Mouse (Mus musculus): ENCODE results near the gene Gatad1.
"Not testable (repeated sequence)": the region's sequence is repeated elsewhere in the genome, so short reads cannot be mapped to it uniquely, and the experiment has no call there.

The Gatad1 gene

DNA sequence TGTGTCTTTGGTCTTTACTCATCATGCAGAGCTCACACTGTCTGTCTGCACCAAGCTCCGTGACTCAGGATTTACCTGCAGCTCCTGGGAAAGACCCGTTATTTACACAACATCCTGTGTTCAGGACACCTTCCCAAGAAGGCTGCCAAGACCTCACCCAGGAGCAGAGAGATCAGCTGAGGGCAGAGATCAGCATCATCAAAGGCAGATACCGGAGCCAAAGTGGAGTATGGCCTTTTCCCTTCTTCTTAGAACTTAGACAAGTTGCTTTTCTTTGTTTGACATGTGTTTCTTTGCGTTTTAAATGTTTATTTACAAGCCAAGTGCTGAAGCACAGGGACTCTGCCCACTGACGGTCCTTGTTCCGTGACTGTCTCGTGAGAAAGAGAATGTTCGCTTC is 21.7 kb downstream of the Gatad1 start:
- in situ Hi-C loops (cut with MboI, MseI) = no loop called here

DNA sequence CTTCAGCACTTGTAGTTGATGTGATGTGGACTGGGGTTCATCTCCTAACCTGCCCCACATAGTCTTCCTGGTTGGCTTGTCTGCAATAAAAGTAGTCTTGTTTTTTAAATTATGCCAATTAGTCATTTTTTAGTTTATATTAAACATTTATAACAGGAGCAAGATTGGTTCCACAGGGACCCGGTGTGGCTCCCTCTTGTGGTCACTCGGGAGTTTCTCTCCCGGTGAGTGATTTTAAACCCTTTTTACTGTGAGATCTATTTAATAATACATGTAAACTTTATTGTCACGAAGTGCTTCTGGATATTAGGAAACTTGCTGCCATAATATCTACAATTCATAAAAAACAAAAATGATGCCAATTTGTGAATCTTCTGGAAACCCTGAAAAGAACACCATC is 23.0 kb downstream of the Gatad1 start:
- in situ Hi-C loops (cut with MboI, MseI) = no loop called here

DNA sequence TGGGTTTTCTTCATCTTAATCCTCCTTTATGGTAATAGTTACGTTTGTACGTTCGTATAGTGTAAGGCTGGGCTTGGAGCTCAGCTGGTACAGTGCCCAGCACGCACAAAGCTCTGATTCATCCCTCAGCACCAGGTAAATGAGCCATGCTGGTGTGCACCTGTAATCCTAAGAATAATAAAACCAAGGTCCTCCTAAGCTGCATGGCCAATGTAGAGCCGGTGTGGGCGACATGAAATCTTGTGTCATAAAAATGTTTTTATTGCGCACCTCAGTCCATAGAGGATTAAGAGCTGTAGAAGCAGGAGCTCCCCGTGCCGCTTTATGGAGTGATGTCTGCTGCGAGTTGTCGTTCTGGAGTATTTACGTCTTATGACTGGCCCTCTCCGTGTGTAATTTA is 23.7 kb downstream of the Gatad1 start:
- in situ Hi-C loops (cut with MboI, MseI) = no loop called here

DNA sequence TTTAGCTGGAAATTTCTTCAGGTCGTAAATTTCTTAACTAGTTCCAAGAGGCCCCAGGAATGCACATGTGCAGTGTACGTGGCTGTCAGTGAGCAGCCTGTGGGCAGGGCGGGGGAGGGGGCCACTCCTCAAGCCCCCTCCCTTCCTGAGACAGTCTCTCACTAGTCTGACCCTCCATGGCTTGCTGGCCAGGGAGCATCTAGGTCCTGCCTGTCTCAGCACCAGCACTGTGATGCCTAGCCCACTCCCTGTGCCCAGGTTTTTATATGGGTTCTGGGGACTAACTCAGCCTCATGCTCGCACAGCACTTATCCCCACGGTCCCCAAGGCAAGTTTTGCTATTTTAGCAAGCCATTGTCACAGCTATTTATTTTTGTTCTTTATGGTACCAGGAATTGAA is 24.7 kb downstream of the Gatad1 start:
- in situ Hi-C loops (cut with MboI, MseI) = no loop called here

DNA sequence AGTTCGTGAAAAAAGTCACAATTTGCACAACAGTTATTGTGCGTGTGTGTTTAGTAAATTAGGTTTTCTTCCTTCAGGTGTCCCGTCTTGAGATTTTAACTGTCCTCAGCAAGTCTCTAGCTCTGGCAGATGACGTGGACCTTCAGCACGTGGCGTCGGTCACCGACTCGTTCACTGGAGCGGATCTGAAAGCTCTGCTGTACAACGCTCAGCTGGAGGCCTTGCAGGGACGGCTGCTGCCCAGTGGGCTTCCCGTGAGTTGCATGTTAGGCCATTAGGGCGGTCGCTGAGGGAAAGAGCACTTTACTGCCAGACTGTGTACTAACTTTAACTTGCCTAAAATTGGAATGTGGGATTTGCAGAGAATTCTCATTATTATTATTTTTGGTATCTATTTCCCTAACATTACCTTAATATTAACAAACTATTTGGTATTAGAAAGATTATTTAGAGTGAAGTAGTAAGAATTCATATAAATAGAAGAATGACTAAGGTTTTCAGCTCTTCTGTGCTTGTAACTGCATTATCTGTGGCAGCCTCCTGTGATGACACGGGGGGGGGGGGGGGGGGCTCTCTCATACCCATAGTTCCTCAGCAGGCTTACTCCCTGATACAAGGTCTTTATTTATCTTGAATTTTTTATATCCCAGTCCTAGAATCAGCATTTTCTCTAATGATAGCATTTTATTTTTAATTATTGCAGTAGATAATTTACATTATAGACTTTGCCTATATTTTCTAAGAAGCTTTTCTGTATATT is 25.3 kb downstream of the Gatad1 start:
- in situ Hi-C loops (cut with MboI, MseI) = no loop called here

DNA sequence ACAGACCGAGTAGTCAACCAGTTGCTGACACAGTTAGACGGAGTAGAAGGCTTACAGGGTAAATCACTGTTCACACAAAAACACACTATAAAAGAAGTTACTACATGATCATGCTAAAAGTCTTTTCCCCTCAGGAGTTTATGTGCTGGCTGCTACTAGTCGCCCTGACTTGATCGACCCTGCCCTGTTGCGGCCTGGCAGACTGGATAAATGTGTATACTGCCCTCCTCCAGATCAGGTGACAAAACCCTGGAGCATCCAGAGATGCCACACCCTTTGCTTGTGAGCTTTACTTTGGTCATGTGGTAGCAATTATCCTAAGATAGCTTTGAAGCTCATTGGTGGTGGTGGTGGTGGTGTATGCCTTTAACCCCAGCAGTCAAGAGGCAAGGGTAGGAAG is 26.9 kb downstream of the Gatad1 start:
- in situ Hi-C loops (cut with MboI, MseI) = no loop called here

DNA sequence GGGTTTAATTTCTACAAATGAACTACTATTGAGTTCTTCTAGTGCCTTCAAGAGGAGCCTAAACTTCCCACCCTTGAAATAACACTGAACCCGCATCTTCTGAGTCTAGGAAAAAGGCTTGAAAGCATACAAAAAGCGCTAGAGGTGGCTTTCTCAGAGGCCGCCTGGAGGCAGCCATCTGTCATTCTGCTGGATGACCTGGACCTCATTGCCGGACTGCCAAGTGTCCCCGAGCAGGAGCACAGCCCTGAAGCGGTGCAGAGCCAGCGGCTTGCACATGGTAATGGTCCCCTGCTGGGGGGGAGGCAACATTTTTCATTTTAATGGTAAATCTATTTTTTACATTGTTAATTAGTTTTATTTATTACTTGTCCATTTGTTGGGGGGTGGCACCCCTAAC is 36.5 kb downstream of the Gatad1 start:
- in situ Hi-C loops (cut with MboI, MseI) = no loop called here

DNA sequence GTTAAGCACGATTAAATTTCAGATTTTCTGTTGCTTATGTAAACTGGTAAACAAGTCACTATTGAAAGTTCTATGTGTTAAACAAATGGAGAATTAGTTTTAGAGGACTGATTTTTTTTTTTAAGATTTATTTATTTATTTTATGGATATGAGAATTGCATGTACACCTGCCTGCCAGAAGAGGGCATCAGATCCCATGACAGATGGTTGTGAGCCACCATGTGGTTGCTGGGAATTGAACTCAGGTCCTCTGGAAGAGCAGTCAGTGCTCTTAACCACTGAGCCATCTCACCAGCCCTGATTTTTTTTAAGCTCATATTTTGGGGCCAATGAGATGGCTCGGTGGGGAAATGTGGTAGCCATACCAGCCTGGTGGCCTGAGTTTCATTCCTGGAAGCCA is 45.1 kb downstream of the Gatad1 start:
- in situ Hi-C loops (cut with MboI, MseI) = not testable (repeated sequence)

DNA sequence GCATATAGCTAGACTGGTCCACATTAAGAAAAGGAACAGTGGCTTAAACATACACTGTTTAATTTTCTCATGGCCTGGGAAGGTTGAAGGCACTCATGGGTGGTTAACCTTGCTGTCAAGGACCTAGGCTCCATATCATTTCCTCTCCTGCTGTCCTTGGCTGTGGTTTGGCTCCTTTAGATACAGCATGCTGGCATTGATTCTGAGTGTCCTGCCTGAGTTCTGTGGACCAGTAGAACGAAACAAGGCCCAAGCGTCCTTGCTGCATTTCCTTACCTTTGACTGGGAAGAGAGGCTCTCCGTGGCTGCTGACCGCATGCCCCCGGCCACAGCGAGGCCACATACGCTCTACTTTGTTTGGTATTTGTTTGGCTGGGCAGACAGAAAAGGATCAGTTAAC is 47.7 kb downstream of the Gatad1 start:
- in situ Hi-C loops (cut with MboI, MseI) = no loop called here

DNA sequence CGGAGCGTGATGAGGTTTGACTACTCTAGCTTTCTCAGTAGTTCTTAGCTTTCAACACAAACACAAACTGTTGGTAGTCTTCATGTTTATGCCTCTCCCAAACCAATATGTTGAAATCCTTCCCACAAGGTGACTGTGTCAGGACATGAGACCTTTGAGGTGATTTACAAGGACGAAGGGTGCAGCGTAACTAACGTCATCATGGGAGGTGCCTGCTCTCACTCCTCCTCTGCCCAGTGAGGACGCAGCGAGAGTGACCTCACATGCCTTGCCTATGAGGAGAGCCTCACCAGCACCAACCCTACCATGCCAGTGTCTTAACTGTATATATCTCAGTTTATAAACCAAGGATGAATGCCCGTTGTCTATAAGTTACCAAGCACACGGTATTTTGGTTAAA is 49.9 kb downstream of the Gatad1 start:
- in situ Hi-C loops (cut with MboI, MseI) = no loop called here

DNA sequence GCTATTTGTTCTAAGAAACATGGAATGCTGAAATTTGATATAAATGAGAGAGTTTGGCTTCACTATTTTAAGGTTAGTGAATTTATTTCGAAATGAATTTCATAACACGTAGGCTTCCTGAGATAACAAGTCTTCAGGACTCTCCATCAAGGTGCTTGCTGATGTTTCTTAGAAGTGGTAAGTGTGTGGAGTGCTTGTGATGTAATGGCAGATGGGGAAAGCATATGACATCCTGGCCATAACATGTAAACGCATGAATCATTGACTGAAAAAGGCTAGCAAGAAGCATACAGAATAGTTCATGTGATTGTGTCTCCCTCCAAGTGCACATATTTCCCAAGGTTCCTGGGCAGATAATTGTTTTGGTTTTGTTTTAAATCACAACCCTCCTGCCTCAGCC is 56.2 kb downstream of the Gatad1 start:
- in situ Hi-C loops (cut with MboI, MseI) = no loop called here

DNA sequence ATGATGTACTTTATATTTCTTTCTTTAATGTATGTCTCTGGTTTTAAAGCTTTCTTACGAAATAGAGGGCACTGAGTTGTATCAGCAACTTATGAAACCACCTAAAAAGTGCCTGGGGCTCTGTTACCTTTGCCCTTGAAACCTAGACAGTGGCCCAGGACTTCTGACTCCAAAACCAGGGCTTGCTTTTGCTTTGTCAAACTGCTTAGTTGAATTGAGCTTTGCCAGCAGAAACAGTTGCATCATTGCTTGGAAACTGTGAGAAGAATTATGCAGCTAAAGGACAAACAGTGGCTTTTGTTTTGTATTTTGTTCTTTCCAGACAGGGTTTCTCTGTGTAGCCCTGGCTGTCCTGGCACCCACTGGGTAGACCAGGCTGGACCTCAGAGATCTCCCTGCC is 56.7 kb downstream of the Gatad1 start:
- in situ Hi-C loops (cut with MboI, MseI) = no loop called here

DNA sequence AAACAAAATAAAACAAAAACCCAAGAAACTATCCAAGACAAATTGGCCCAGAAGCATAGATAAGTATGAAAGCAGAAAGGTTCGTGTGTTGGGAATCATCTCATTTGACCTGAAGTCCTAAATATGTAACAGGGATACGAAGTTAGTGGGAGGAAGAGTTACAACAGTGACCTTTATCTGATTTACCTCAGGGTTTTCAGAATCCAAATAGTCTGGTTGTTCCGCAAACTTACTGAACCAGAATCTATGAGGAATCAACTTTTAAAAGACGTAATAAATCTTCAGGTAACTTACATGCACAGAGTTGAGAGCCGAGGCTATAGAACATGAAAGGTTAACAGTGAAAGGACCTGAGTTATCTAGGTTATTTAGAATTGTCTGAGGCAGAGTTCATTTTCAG is 58.2 kb downstream of the Gatad1 start:
- in situ Hi-C loops (cut with MboI, MseI) = no loop called here

DNA sequence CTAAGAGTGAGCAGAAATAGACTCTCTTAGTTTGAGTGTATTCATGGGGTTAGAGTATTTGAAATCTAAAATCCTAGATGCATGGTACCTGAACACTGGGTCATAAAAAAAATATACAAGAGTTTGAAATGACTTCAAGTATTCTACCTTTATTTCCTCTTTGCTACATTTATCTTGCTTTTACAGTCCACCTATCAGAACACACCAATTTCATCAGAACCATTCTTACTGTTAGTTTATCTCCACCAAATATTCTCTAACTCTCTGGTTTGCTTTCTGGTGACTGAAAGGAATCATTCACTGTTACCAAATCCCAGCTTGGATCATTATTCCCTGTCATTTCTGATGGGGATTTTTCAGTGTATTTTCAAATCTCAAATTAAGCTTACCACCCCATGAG is 59.8 kb downstream of the Gatad1 start:
- in situ Hi-C loops (cut with MboI, MseI) = no loop called here

DNA sequence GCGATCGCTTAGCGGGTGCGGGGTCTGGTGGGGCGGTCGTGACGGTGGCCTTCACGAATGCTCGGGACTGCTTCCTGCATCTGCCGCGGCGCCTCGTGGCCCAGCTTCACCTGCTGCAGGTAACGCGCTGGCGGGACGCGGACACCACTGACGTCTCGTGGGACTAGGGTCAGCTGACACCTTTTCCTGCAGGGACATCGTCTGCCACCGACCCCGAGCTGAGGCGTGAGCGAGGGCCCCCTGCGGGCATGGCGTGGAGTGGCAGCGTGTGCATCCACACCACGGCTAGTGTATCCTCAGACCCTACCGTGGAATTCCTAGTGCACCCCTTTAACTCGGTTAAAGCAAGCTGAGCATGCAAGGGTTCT is 60.6 kb downstream of the Gatad1 start, which contains the start of gene Rbm48:
Rbm48 (minus strand) TSS at position 187 of the 368 bp plus-strand sequence.
- in situ Hi-C loops (cut with MboI, MseI) = no loop called here

DNA sequence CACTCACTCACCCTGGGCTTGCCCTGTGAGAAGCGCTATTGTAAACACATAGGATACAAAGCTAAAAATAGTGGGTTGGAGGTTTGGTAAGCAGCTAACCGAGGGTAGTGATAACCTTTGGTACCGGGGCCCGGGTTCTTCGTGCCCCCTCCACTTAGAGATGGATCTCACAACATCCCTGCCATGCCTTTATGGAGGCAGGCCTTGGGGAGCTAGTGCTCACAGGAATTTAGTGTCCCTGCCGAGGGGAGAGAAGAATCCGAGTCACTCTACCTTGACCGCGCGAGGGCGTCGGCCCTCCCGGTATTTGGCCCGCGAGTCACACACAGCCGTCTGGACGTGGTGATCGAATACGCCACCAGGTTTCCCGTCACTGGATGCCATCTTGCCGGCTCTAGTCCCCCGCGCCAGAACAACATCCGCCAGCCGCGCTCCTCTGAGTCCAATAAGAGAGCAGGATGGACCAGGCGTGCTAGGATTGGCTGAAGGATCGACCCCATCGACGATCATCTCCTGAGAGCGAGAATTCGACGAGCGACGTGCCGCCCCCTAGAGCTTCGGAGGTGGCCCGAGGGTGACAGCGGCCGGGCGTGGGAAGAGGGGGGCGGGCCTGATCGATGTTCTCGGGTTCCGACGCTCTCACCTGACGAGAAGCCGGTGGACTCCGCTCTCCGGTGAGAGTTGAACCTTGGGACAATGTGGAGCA is 61.1 kb downstream of the Gatad1 start, which contains the start of gene Pex1:
Pex1 (plus strand) TSS at position 374 of the 706 bp plus-strand sequence.
- in situ Hi-C loops (cut with MboI, MseI) = no loop called here

All from T-helper 17 cell (primary cell).